In genomic region chr10:69452180-69452977, GRCm38 (mm10) we compare ENCODE assay signal across 8 mouse cellular contexts. TPM values are rescaled to one million over a fixed set of nuclear protein-coding genes. Genes with fewer than 3 reads are reported as not detected.
DNase-seq lines count a peak whose midpoint lies in the region; ATAC-seq and TF ChIP-seq lines count a peak whose summit lies in the region.

No protein-coding gene starts in this region.

- H3K4me3 ChIP-seq in kidney, adult 2 months (ENCODE audit: insufficient read depth, low read depth, low read length), result no peak overlapping the region
- H3K4me3 ChIP-seq in forebrain, embryonic 15.5 days, result no peak overlapping the region
- no peak overlapping the region for H3K4me3 ChIP-seq in limb, embryonic 10.5 days
- H3K4me3 ChIP-seq in neural tube, embryonic 11.5 days (ENCODE audit: low read depth, low read length), result no peak overlapping the region

- no peaks in the 10 kb centered on the region for H3K36me3 ChIP-seq in kidney, adult 2 months (ENCODE audit: control insufficient read depth, insufficient read depth, low read length)
- H3K36me3 ChIP-seq in forebrain, embryonic 15.5 days, result no peaks in the 10 kb centered on the region
- H3K36me3 ChIP-seq in limb, embryonic 10.5 days, result no peaks in the 10 kb centered on the region
- no peaks in the 10 kb centered on the region for H3K36me3 ChIP-seq in neural tube, embryonic 11.5 days (ENCODE audit: control insufficient read depth, insufficient read depth, low read length)

- peak; percentile 61 for DNase-seq in kidney, adult 2 months
- DNase-seq in kidney, adult 11 months, result no peak
- peak; percentile 23 for DNase-seq in c-Kit-positive CD71-negative TER-119-negative erythroid progenitor cells, embryonic 14.5 days (ENCODE audit: low read depth)
- DNase-seq in induced T-regulatory cell, adult 2 months (ENCODE audit: low read depth), result peak; percentile 40
- peak; percentile 58 for DNase-seq in limb, embryonic 10.5 days (ENCODE audit: low spot score)
- DNase-seq in neural tube, embryonic 11.5 days (ENCODE audit: low spot score), result peak; percentile 48
- peak; percentile 40 for DNase-seq in yolk sac, embryonic 10.5 days (ENCODE audit: low spot score)

- 45% methylated on average over 9 of the region's 9 CpGs for WGBS in kidney, adult 2 months
- WGBS in forebrain, embryonic 15.5 days, result 61% methylated on average over 9 of the region's 9 CpGs
- 61% methylated on average over 9 of the region's 9 CpGs for WGBS in limb, embryonic 10.5 days
- WGBS in neural tube, embryonic 11.5 days, result 64% methylated on average over 9 of the region's 9 CpGs

- TF ChIP-seq CTCF in kidney, adult 2 months (conservative IDR thresholded peaks at IDR 0.05; ENCODE audit: insufficient read depth, insufficient read length, low read depth, low read length), result peak; percentile 63

- 0 out of 2 replicates have a peak, but pooled peaks cover 3% of the 10 kb centered on the region for H3K4me1 ChIP-seq in kidney, adult 2 months (ENCODE audit: control insufficient read depth, insufficient read depth, low read length)
- 0 out of 2 replicates have a peak, but pooled peaks cover 3% of the 10 kb centered on the region for H3K4me1 ChIP-seq in forebrain, embryonic 15.5 days
- no peaks in the 10 kb centered on the region for H3K4me1 ChIP-seq in limb, embryonic 10.5 days
- no peaks in the 10 kb centered on the region for H3K4me1 ChIP-seq in neural tube, embryonic 11.5 days (ENCODE audit: control insufficient read depth, insufficient read depth, low read length)

- no peak overlapping the region for H3K9ac ChIP-seq in forebrain, embryonic 15.5 days (replicated peaks)
- no peak overlapping the region for H3K9ac ChIP-seq in neural tube, embryonic 11.5 days (ENCODE audit: low read length)

- no peaks in the 10 kb centered on the region for H3K27me3 ChIP-seq in kidney, adult 2 months (replicated peaks; ENCODE audit: control insufficient read depth, insufficient read depth, low read length)
- H3K27me3 ChIP-seq in forebrain, embryonic 15.5 days, result no peaks in the 10 kb centered on the region
- no peaks in the 10 kb centered on the region for H3K27me3 ChIP-seq in limb, embryonic 10.5 days (ENCODE audit: low read depth, poor library complexity, severe bottlenecking)
- no peaks in the 10 kb centered on the region for H3K27me3 ChIP-seq in neural tube, embryonic 11.5 days (ENCODE audit: control insufficient read depth, insufficient read depth, low read length)

- ATAC-seq in forebrain, embryonic 15.5 days (replicated peaks), result peak; percentile 52; the same call in 1 of the 2 replicates
- no peak for ATAC-seq in neural tube, embryonic 11.5 days (ENCODE audit: insufficient read depth, low FRiP score, low TSS enrichment)

- no peak overlapping the region for H3K27ac ChIP-seq in kidney, adult 2 months (ENCODE audit: insufficient read depth, low read depth, low read length)
- no peak overlapping the region for H3K27ac ChIP-seq in forebrain, embryonic 15.5 days (replicated peaks)
- H3K27ac ChIP-seq in limb, embryonic 10.5 days, result no peak overlapping the region
- no peak overlapping the region for H3K27ac ChIP-seq in neural tube, embryonic 11.5 days (ENCODE audit: low read depth, low read length)

- TF ChIP-seq POLR2A in kidney, adult 2 months (IDR thresholded peaks at IDR 0.05; ENCODE audit: low read depth, low read length), result no peak

- H3K4me2 ChIP-seq in forebrain, embryonic 15.5 days (replicated peaks), result no peak overlapping the region
- no peak overlapping the region for H3K4me2 ChIP-seq in neural tube, embryonic 11.5 days (ENCODE audit: low read depth)

- no peaks in the 10 kb centered on the region for H3K9me3 ChIP-seq in forebrain, embryonic 15.5 days
- no peaks in the 10 kb centered on the region for H3K9me3 ChIP-seq in limb, embryonic 10.5 days (replicated peaks)
- H3K9me3 ChIP-seq in neural tube, embryonic 11.5 days (ENCODE audit: control insufficient read depth, low read length), result no peaks in the 10 kb centered on the region

RNA-seq across cellular contexts. Expression of gene Ank3, which starts 53.8 kb away (rescaled TPM):
- 37.3 and 39.1 TPM in 2 replicates for polyA plus RNA-seq in kidney, adult 2 months (2012; rRNA removed)
- 89.2 and 91.2 TPM in 2 replicates for polyA plus RNA-seq in forebrain, embryonic 15.5 days (2015; fragmentation: Nextera tagmentation; extraction: Ambion mirVana)
- 23.9 and 26.1 TPM in 2 replicates for polyA plus RNA-seq in limb, embryonic 10.5 days (2016; fragmentation: Nextera tagmentation; extraction: Ambion mirVana)
- 68.2 and 70.0 TPM in 2 replicates for polyA plus RNA-seq in neural tube, embryonic 11.5 days (2014; fragmentation: Nextera tagmentation; extraction: Ambion mirVana)
